Mouse (Mus musculus): Measurements from ENCODE around the gene Ddx39.

Gene Ddx39

GRCm38 (mm10) chr8:83737346-83737745 is 22.4 kb downstream of the Ddx39 start:
- no peak for DNase-seq (ENCODE audit: inconsistent age in 2 of 2, low spot score in 1 of 2)

GRCm38 (mm10) chr8:83737852-83738562 is 23.0 kb downstream of the Ddx39 start:
- peak; percentile 77 to 86 for DNase-seq (ENCODE audit: inconsistent age in 2 of 2, low spot score in 1 of 2)

GRCm38 (mm10) chr8:83738949-83739710 is 24.2 kb downstream of the Ddx39 start:
- DNase-seq (ENCODE audit: inconsistent age in 2 of 2, low spot score in 1 of 2) = no peak

- peak in 1 of 2 experiments; percentile 62 for DNase-seq (ENCODE audit: inconsistent age in 2 of 2, low spot score in 1 of 2)
Measured at GRCm38 (mm10) chr8:83739711-83740468, 24.9 kb downstream of the Ddx39 start.

- DNase-seq (ENCODE audit: inconsistent age in 2 of 2, low spot score in 1 of 2) = no peak
Measured at GRCm38 (mm10) chr8:83740586-83740975, 25.6 kb downstream of the Ddx39 start.

GRCm38 (mm10) chr8:83740976-83741741 is 26.2 kb downstream of the Ddx39 start, which contains the start of gene Adgre5:
Gene Adgre5 (minus strand): TSS chr8:83741326.
- DNase-seq (ENCODE audit: inconsistent age in 2 of 2, low spot score in 1 of 2) = peak; percentile 81 to 87

GRCm38 (mm10) chr8:83741849-83742655 is 27.1 kb downstream of the Ddx39 start:
- DNase-seq (ENCODE audit: inconsistent age in 2 of 2, low spot score in 1 of 2) = peak in 1 of 2 experiments; percentile 46

- no peak for DNase-seq (ENCODE audit: inconsistent age in 2 of 2, low spot score in 1 of 2)
Measured at GRCm38 (mm10) chr8:83742968-83743367, 28.0 kb downstream of the Ddx39 start.

- DNase-seq (ENCODE audit: inconsistent age in 2 of 2, low spot score in 1 of 2) = peak in 1 of 2 experiments; percentile 70
Measured at GRCm38 (mm10) chr8:83744070-83744469, 29.1 kb downstream of the Ddx39 start.

- peak; percentile 66 to 74 for DNase-seq (ENCODE audit: inconsistent age in 2 of 2, low spot score in 1 of 2)
Measured at GRCm38 (mm10) chr8:83747661-83748346, 32.8 kb downstream of the Ddx39 start.

- peak; percentile 47 to 56 for DNase-seq (ENCODE audit: inconsistent age in 2 of 2, low spot score in 1 of 2)
Measured at GRCm38 (mm10) chr8:83748708-83749107, 33.7 kb downstream of the Ddx39 start.

GRCm38 (mm10) chr8:83749265-83749664 is 34.3 kb downstream of the Ddx39 start:
- DNase-seq (ENCODE audit: inconsistent age in 2 of 2, low spot score in 1 of 2) = no peak

- no peak for DNase-seq (ENCODE audit: inconsistent age in 2 of 2, low spot score in 1 of 2)
Measured at GRCm38 (mm10) chr8:83754149-83754548, 39.2 kb downstream of the Ddx39 start.

- peak in 1 of 2 experiments; percentile 27 for DNase-seq (ENCODE audit: inconsistent age in 2 of 2, low spot score in 1 of 2)
Measured at GRCm38 (mm10) chr8:83756273-83756672, 41.3 kb downstream of the Ddx39 start.

- DNase-seq (ENCODE audit: inconsistent age in 2 of 2, low spot score in 1 of 2) = no peak
Measured at GRCm38 (mm10) chr8:83757084-83757607, 42.2 kb downstream of the Ddx39 start.

GRCm38 (mm10) chr8:83758298-83758697 is 43.3 kb downstream of the Ddx39 start:
- no peak for DNase-seq (ENCODE audit: inconsistent age in 2 of 2, low spot score in 1 of 2)

GRCm38 (mm10) chr8:83759231-83759759 is 44.3 kb downstream of the Ddx39 start:
- DNase-seq (ENCODE audit: inconsistent age in 2 of 2, low spot score in 1 of 2) = peak in 1 of 2 experiments; percentile 65

- DNase-seq (ENCODE audit: inconsistent age in 2 of 2, low spot score in 1 of 2) = peak in 1 of 2 experiments; percentile 17
Measured at GRCm38 (mm10) chr8:83764116-83764515, 49.1 kb downstream of the Ddx39 start.

GRCm38 (mm10) chr8:83764717-83765116 is 49.7 kb downstream of the Ddx39 start:
- DNase-seq (ENCODE audit: inconsistent age in 2 of 2, low spot score in 1 of 2) = no peak
